Comparison of ENCODE assay signal across 25 mouse cellular contexts in genomic region chr9:111486645-111487477, GRCm38 (mm10). TPM values are rescaled to one million over a fixed set of nuclear protein-coding genes. Genes with fewer than 3 reads are reported as not detected.
DNase-seq lines count a peak whose midpoint lies in the region; ATAC-seq lines count a peak whose summit lies in the region.
"Had no signal": no experiment of that assay in that cellular context is flagged by ENCODE, and none has a peak within 500 bp of the region (broad histone marks: within the 10 kb centered on the region; RNA-seq: fewer than 3 reads in every experiment).

No protein-coding gene starts in this region.

- H3K4me1 ChIP-seq in heart, embryonic 11.5 days (ENCODE audit: control insufficient read depth, insufficient read depth, low read length): peaks cover 5% of the 10 kb centered on the region; the same call in 1 of the 2 replicates
- peaks cover 18% of the 10 kb centered on the region for H3K4me1 ChIP-seq in midbrain, embryonic 10.5 days
- H3K4me1 ChIP-seq in midbrain, embryonic 13.5 days (replicated peaks): peaks cover 10% of the 10 kb centered on the region
- H3K4me1 ChIP-seq in embryonic facial prominence, embryonic 11.5 days (ENCODE audit: control insufficient read depth, insufficient read depth, low read length): no peaks in the 10 kb centered on the region
- H3K4me1 ChIP-seq: liver, embryonic 13.5 days had no signal

- ATAC-seq in heart, embryonic 11.5 days (replicated peaks; ENCODE audit: insufficient number of reproducible peaks, low FRiP score, low TSS enrichment): no peak
- ATAC-seq in midbrain, embryonic 13.5 days: no peak
- ATAC-seq in embryonic facial prominence, embryonic 11.5 days (replicated peaks; ENCODE audit: insufficient number of reproducible peaks, low FRiP score, low TSS enrichment, low read depth): 0 out of 2 replicates have a peak, but pooled peaks have one; percentile 35
- ATAC-seq: forebrain, embryonic 14.5 days; intestine, postnatal 0 days; midbrain, embryonic 16.5 days had no signal

- no peaks in the 10 kb centered on the region for H3K9me3 ChIP-seq in heart, embryonic 11.5 days (replicated peaks; ENCODE audit: control insufficient read depth, low read length)
- no peaks in the 10 kb centered on the region for H3K9me3 ChIP-seq in midbrain, embryonic 10.5 days (replicated peaks)
- H3K9me3 ChIP-seq in midbrain, embryonic 13.5 days: no peaks in the 10 kb centered on the region
- H3K9me3 ChIP-seq in embryonic facial prominence, embryonic 11.5 days (replicated peaks; ENCODE audit: control insufficient read depth, low read length): no peaks in the 10 kb centered on the region
- H3K9me3 ChIP-seq: heart, embryonic 10.5 days; limb, embryonic 13.5 days; liver, embryonic 13.5 days had no signal

- no peak overlapping the region for H3K4me3 ChIP-seq in heart, embryonic 11.5 days (ENCODE audit: low read depth, low read length)
- H3K4me3 ChIP-seq in midbrain, embryonic 10.5 days: no peak overlapping the region
- H3K4me3 ChIP-seq in midbrain, embryonic 13.5 days (replicated peaks): no peak overlapping the region
- H3K4me3 ChIP-seq in embryonic facial prominence, embryonic 11.5 days (ENCODE audit: low read depth, low read length): no peak overlapping the region
- H3K4me3 ChIP-seq: heart, embryonic 10.5 days; limb, embryonic 13.5 days; liver, embryonic 13.5 days had no signal

- no peak overlapping the region for H3K4me2 ChIP-seq in heart, embryonic 11.5 days
- H3K4me2 ChIP-seq in midbrain, embryonic 13.5 days (replicated peaks): no peak overlapping the region
- H3K4me2 ChIP-seq in embryonic facial prominence, embryonic 11.5 days (ENCODE audit: low read depth, low read length): no peak overlapping the region
- H3K4me2 ChIP-seq: hindbrain, embryonic 14.5 days; limb, embryonic 13.5 days; liver, embryonic 13.5 days; lung, embryonic 14.5 days had no signal

- peaks cover 5% of the 10 kb centered on the region for H3K27me3 ChIP-seq in heart, embryonic 11.5 days (ENCODE audit: control insufficient read depth, insufficient read depth, low read length)
- peaks cover 5% of the 10 kb centered on the region; the same call in 1 of the 2 replicates for H3K27me3 ChIP-seq in midbrain, embryonic 10.5 days (ENCODE audit: low read depth, poor library complexity, severe bottlenecking)
- no peaks in the 10 kb centered on the region for H3K27me3 ChIP-seq in midbrain, embryonic 13.5 days
- H3K27me3 ChIP-seq in embryonic facial prominence, embryonic 11.5 days (ENCODE audit: control insufficient read depth, insufficient read depth, low read length): no peaks in the 10 kb centered on the region

- no peak overlapping the region for H3K27ac ChIP-seq in heart, embryonic 11.5 days (ENCODE audit: low read depth, low read length)
- H3K27ac ChIP-seq in midbrain, embryonic 10.5 days (replicated peaks): peak overlapping the region; percentile 68
- no peak overlapping the region for H3K27ac ChIP-seq in midbrain, embryonic 13.5 days
- H3K27ac ChIP-seq in embryonic facial prominence, embryonic 11.5 days (replicated peaks; ENCODE audit: low read depth, low read length): no peak overlapping the region
- H3K27ac ChIP-seq: heart, embryonic 10.5 days; hindbrain, embryonic 14.5 days; limb, embryonic 13.5 days; liver, embryonic 13.5 days; macrophage had no signal

- DNase-seq in heart, adult 11 months: peak; percentile 40
- peak; percentile 43 for DNase-seq in midbrain, embryonic 10.5 days (ENCODE audit: low spot score)
- DNase-seq in R1 (ENCODE audit: low read depth, low spot score) (peak; percentile 49), adipocyte (ENCODE audit: low spot score) (no peak)
- peak; percentile 26 for DNase-seq in embryonic facial prominence, embryonic 11.5 days (ENCODE audit: low spot score)
- DNase-seq in left cerebral cortex, adult 18-20 months (ENCODE audit: low spot score in 2 of 2): no peak
- DNase-seq: adrenal gland, adult 2 months; cerebellum, adult 8-10 months; gastrocnemius, postnatal 36 days; heart, postnatal 10 days; kidney, postnatal 25 days; liver, embryonic 13.5 days; lung, embryonic 14.5 days; retina, postnatal 1 day; thymus, postnatal 25 days had no signal

- no peak overlapping the region for H3K9ac ChIP-seq in heart, embryonic 11.5 days (ENCODE audit: low read depth, low read length)
- no peak overlapping the region for H3K9ac ChIP-seq in midbrain, embryonic 13.5 days (replicated peaks)
- no peak overlapping the region for H3K9ac ChIP-seq in embryonic facial prominence, embryonic 11.5 days (replicated peaks; ENCODE audit: low read length)
- H3K9ac ChIP-seq: hindbrain, embryonic 14.5 days; limb, embryonic 13.5 days; liver, embryonic 13.5 days; lung, embryonic 14.5 days had no signal

- no peaks in the 10 kb centered on the region for H3K36me3 ChIP-seq in heart, embryonic 11.5 days (ENCODE audit: control insufficient read depth, insufficient read depth, low read length)
- H3K36me3 ChIP-seq in midbrain, embryonic 10.5 days: no peaks in the 10 kb centered on the region
- H3K36me3 ChIP-seq in midbrain, embryonic 13.5 days: no peaks in the 10 kb centered on the region
- no peaks in the 10 kb centered on the region for H3K36me3 ChIP-seq in embryonic facial prominence, embryonic 11.5 days (replicated peaks; ENCODE audit: control insufficient read depth, insufficient read depth, low read depth, low read length)
- H3K36me3 ChIP-seq: heart, embryonic 10.5 days; limb, embryonic 13.5 days; liver, embryonic 13.5 days had no signal

- 66% methylated on average over 10 of the region's 10 CpGs for WGBS in heart, embryonic 11.5 days (ENCODE audit: insufficient replicate concordance)
- 35% methylated on average over 10 of the region's 10 CpGs for WGBS in midbrain, embryonic 10.5 days
- 23% methylated on average over 10 of the region's 10 CpGs for WGBS in midbrain, embryonic 13.5 days
- WGBS in embryonic facial prominence, embryonic 11.5 days: 42% methylated on average over 10 of the region's 10 CpGs

RNA-seq across cellular contexts. Expression of gene Dclk3, which starts 48.0 kb away (rescaled TPM):
- 1.3 and 2.0 TPM in 2 replicates for polyA plus RNA-seq in heart, embryonic 11.5 days (2014; fragmentation: Nextera tagmentation; extraction: Ambion mirVana)
- 0.15 and 0.21 TPM in 2 replicates for polyA plus RNA-seq in midbrain, embryonic 10.5 days (2016; fragmentation: Nextera tagmentation; extraction: Ambion mirVana)
- polyA plus RNA-seq in midbrain, embryonic 13.5 days (2015; fragmentation: Nextera tagmentation; extraction: Ambion mirVana): 2.2 and 3.1 TPM in 2 replicates
- 0.58 and 1.1 TPM in 2 replicates for polyA plus RNA-seq in embryonic facial prominence, embryonic 11.5 days (2014; fragmentation: Nextera tagmentation; extraction: Ambion mirVana)
- 10 to 100 TPM; 44.6 to 53.7 TPM for total RNA-seq in left cerebral cortex, adult 18-20 months (2021)
- total RNA-seq: common myeloid progenitor, adult 5-6 weeks had no signal
- polyA plus RNA-seq: liver, embryonic 13.5 days; lung, embryonic 14.5 days; macrophage had no signal

Comparison
In these comparisons a context has a peak if more than half of its experiments do, and no peak if none do; other contexts are left out.
1. DNase-seq: peak in heart, adult 11 months (single experiment), midbrain, embryonic 10.5 days (single experiment), R1 (single experiment) and embryonic facial prominence, embryonic 11.5 days (single experiment); none in adipocyte (single experiment) and left cerebral cortex, adult 18-20 months (0 of 2).